Mouse (Mus musculus): Measurements from ENCODE around the gene Traf7.
A peak's percentile ranks its signal among the peaks of the same experiment; 100 is the strongest.

DNA sequence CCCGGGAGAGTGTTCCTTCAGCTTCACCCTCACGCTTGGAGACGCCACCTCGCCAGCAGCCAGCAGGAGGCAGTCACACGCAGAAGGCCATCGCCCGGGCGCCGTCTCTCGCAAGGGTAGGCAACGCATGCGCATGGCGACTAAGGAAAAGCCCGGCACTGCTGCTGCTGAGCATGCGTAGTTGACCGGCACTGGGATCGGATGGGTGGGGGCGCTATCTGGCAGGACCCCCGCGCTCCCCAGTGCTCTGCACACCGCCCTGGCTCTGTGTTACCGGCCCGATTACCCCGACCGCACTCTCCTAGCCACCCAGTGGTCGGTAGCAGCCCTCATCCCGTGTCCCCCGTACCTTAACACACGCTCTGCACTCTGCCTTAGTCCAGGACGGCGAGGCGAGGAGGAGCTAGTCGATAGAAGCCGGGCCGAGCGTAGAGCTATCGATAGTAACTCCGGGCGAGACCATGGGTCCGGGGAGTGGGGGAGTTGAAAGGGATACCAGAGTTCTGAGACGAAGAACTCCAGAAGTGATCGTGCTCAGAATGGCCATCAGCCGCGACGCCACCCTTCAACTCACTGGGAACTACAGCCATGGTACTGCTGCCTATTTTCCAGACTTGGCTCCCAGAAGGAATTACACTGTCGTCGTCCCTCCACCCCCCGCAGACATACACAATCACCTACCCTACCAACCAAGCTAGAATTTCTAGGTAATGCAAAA, 48.9 kb downstream of the Traf7 start, which contains the start of gene Mlst8:
- TF ChIP-seq POLR2A (IDR thresholded peaks at IDR 0.05; ENCODE audit: insufficient read length, low read depth), result peak; percentile 88
- no peak for TF ChIP-seq USF1 (IDR thresholded peaks at IDR 0.05; ENCODE audit: low read depth)
- peak in 1 of 3 experiments; percentile 18 for TF ChIP-seq MYOD1 (IDR thresholded peaks at IDR 0.05; ENCODE audit: control insufficient read depth in 1 of 3, insufficient read length in 2 of 3, low read depth in 2 of 3)
- 0 out of 2 replicates have a peak, but pooled peaks have one; percentile 10 for TF ChIP-seq CEBPB (IDR thresholded peaks at IDR 0.05; ENCODE audit: insufficient read depth, poor library complexity, severe bottlenecking)
- peak; percentile 80 for TF ChIP-seq POLR2AphosphoS2 (IDR thresholded peaks at IDR 0.05; ENCODE audit: insufficient read length, low read depth)
- no peak for TF ChIP-seq REST (IDR thresholded peaks at IDR 0.05; ENCODE audit: insufficient read depth, insufficient read length)
- TF ChIP-seq MAX (IDR thresholded peaks at IDR 0.05; ENCODE audit: low read depth), result no peak

All from myocyte (in vitro differentiated cells).